Mouse (Mus musculus) intestine, embryonic 16.5 days (tissue): ENCODE measurements at regions not wholly inside any gene's neighbourhood (a gene's known extent, or its start where the extent isn't known, plus 50 kb on each side); places are given as distances from the start of the nearest gene placed in this dataset.

ENCODE experiments used
- ATAC-seq: fragments of 200-750 bp; cut with Nextera tagmentation; 2 replicates; pipeline ENCODE4 v1.8.0; 2017; ENCODE audit warnings: moderate TSS enrichment, moderate library complexity
- H3K27ac ChIP-seq: fragments of 300-500 bp; sonication (generic); 2 replicates; pipeline ENCODE4 v1.5.1; 2014; ENCODE audit warnings: mild to moderate bottlenecking, low read length
- H3K27me3 ChIP-seq: fragments of 300-500 bp; sonication (generic); replicated peaks from 2 replicates; pipeline ENCODE4 v1.6.1; 2014; ENCODE audit warnings: low read length, control low read depth, mixed read lengths; ENCODE audit not compliant: control insufficient read depth, insufficient read depth
- H3K36me3 ChIP-seq: fragments of 300-500 bp; sonication (generic); 2 replicates; pipeline ENCODE4 v1.6.1; 2014; ENCODE audit warnings: low read length, control low read depth; ENCODE audit not compliant: control insufficient read depth, insufficient read depth
- H3K4me1 ChIP-seq: fragments of 300-500 bp; sonication (generic); 2 replicates; pipeline ENCODE4 v1.6.1; 2014; ENCODE audit warnings: low read length, control low read depth, mixed read lengths; ENCODE audit not compliant: control insufficient read depth, insufficient read depth
- H3K4me2 ChIP-seq: fragments of 300-500 bp; sonication (generic); 2 replicates; pipeline ENCODE4 v1.6.1; 2014; ENCODE audit warnings: low read depth, low read length, control low read depth
- H3K4me3 ChIP-seq: fragments of 300-500 bp; sonication (generic); 2 replicates; pipeline ENCODE4 v1.5.1; 2014; ENCODE audit warnings: mild to moderate bottlenecking, low read length
- H3K9ac ChIP-seq: fragments of 300-500 bp; sonication (generic); 2 replicates; pipeline ENCODE4 v1.6.1; 2014; ENCODE audit warnings: low read depth, low read length
- H3K9me3 ChIP-seq: fragments of 300-500 bp; sonication (generic); 2 replicates; pipeline ENCODE4 v1.6.1; 2016; ENCODE audit warnings: low read length, control low read depth; ENCODE audit not compliant: control insufficient read depth
- WGBS: fragments of 180-500 bp; shearing (Covaris S2); extraction: QIAGEN DNeasy Blood & Tissue Kit; methylation state at CpG from one replicate; pipeline ENCODE4 v1.1.7; 2014; 5-methylcytosine and 5-hydroxymethylcytosine counted together

DNA sequence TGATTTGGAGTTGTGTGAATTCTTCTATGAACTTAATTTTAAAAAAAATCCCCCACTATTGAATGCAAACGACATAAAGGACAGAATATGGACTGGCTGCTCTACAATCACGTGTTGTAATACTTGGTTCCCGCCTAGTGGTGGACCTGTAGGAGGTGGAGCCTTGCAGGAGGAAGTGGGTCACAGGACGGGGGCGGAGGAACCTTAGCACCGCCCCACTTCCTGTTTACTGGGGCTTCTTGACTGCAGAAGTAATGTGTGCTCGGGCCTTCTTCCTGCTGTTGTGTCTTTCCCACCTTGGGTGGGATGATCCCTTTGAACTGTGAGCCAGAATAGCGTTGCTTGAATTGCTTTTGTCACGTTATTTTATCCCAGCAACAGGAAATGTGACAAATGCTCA lies 52.2 kb upstream of the Tmem108 start:
- Histone ChIP-seq H3K4me3 (no peak overlapping the region), H3K9ac (no peak overlapping the region), H3K9me3 (no peaks in the 10 kb centered on the region), H3K27ac (no peak overlapping the region), H3K4me2 (no peak overlapping the region), H3K4me1 (no peaks in the 10 kb centered on the region), H3K27me3 (no peaks in the 10 kb centered on the region), H3K36me3 (no peaks in the 10 kb centered on the region)
- ATAC-seq, result no peak
- WGBS, result 85% methylated on average over 9 of the region's 9 CpGs

- Histone ChIP-seq H3K27ac (no peak overlapping the region), H3K9ac (no peak overlapping the region), H3K4me1 (no peaks in the 10 kb centered on the region), H3K4me3 (no peak overlapping the region), H3K36me3 (no peaks in the 10 kb centered on the region), H3K27me3 (no peaks in the 10 kb centered on the region), H3K9me3 (no peaks in the 10 kb centered on the region), H3K4me2 (no peak overlapping the region)
- 83% methylated on average over 2 of the region's 2 CpGs for WGBS
- no peak for ATAC-seq
Observed at GRCm38 (mm10) chr9:103818998-103819397, 57.4 kb upstream of the Tmem108 start.

DNA sequence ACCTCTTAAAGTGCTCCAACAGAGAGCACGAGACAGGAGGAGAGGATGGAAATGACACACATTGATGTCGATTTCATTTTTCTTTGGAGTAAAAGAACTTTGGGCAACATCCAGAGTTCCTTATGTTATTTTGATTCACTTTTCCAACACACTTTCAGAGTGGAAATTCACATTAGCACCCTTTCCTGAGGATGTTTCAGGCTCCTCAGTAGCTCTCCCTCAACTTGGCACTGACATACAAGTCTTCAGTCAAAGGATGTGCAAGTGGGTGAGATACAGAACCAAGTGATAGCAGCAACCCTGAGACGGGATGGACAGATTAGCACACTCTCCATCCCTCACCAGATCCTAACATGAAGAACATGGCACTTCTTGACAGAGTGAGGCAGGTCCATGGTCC lies 60.0 kb upstream of the Tmem108 start:
- no peak overlapping the region for H3K9ac ChIP-seq
- no peak overlapping the region for H3K4me3 ChIP-seq
- H3K9me3 ChIP-seq, result no peaks in the 10 kb centered on the region
- H3K27ac ChIP-seq, result no peak overlapping the region
- no peaks in the 10 kb centered on the region for H3K27me3 ChIP-seq
- ATAC-seq, result no peak
- WGBS, result 82% methylated on average over 3 of the region's 3 CpGs
- H3K4me2 ChIP-seq, result no peak overlapping the region
- H3K4me1 ChIP-seq, result no peaks in the 10 kb centered on the region
- no peaks in the 10 kb centered on the region for H3K36me3 ChIP-seq

DNA sequence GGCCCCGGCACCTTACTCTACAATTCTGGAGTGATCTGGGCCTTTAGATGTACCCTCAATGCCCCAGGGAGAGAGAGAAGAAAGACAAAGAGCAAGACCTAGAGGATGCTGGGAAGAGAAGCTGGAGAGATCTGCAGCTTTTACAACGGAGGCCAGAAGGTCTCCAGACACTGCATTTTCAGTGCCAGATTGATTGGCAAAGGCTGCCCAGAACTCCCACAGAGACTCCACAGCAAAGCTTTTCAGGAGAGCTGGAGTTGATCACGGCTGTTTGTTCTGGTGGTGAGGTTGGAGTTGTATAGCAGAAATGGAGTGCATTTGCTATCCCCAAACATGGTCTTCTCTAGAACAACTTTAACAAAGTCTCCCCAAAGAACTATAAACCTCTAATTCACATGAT lies 61.9 kb upstream of the Tmem108 start:
- no peak for ATAC-seq

DNA sequence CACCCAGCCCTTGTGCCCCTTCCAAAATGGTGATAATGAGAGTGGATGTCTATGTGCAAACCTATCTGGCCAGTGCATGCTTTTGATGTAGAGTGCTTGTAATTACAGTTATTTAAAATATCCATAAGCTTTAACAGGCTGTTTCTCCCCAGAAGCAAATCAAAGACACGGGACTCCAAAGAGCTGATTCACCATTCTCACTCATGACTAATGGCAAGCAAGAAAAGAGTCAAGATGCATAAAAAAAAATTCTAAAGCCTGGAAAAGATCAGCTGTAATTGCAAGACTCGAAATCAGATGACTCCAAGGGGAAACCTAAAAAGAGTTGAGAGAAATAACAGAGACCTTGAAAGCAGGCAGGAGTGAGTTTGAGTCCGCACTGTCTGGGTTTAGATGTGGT lies 79.6 kb upstream of the Tmem108 start:
- no peak for ATAC-seq
- H3K4me3 ChIP-seq, result no peak overlapping the region
- no peak overlapping the region for H3K9ac ChIP-seq
- WGBS, result 76% methylated on average over 3 of the region's 3 CpGs
- no peak overlapping the region for H3K4me2 ChIP-seq
- no peaks in the 10 kb centered on the region for H3K36me3 ChIP-seq
- H3K4me1 ChIP-seq, result no peaks in the 10 kb centered on the region
- no peaks in the 10 kb centered on the region for H3K27me3 ChIP-seq
- no peaks in the 10 kb centered on the region for H3K9me3 ChIP-seq
- H3K27ac ChIP-seq, result no peak overlapping the region

More for the DNA sequence above, 61.9 kb upstream of the Tmem108 start:
- Histone ChIP-seq H3K9ac (no peak overlapping the region), H3K4me1 (no peaks in the 10 kb centered on the region), H3K27me3 (no peaks in the 10 kb centered on the region), H3K4me2 (no peak overlapping the region), H3K27ac (no peak overlapping the region), H3K4me3 (no peak overlapping the region), H3K9me3 (no peaks in the 10 kb centered on the region), H3K36me3 (no peaks in the 10 kb centered on the region)
- WGBS, result 61% methylated on average over 3 of the region's 3 CpGs

DNA sequence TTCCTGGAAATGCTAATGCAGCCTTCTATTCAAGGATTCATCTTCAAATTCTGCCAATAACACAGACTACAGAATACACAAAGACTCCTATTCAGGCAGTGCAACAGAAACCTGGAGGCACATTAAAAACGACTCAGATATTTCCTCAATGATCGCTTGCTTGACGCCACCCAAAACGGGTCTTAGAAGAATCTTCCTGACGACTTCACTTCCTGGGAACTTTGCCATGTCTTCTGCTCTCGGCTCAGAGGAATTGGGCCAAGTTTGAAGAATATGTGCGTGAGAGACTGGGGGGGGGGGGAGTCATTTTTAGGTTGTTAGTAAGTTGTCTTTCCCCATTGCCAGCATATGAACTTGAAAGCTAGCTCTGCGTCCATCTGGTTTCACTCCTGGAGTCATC lies 82.2 kb upstream of the Tmem108 start:
- no peak overlapping the region for H3K9ac ChIP-seq
- H3K9me3 ChIP-seq, result no peaks in the 10 kb centered on the region
- no peak for ATAC-seq
- H3K27me3 ChIP-seq, result no peaks in the 10 kb centered on the region
- no peak overlapping the region for H3K27ac ChIP-seq
- no peak overlapping the region for H3K4me3 ChIP-seq
- 69% methylated on average over 8 of the region's 8 CpGs for WGBS
- H3K36me3 ChIP-seq, result no peaks in the 10 kb centered on the region
- H3K4me1 ChIP-seq, result no peaks in the 10 kb centered on the region
- no peak overlapping the region for H3K4me2 ChIP-seq

- ATAC-seq, result no peak
- WGBS, result 69% methylated on average over 6 of the region's 6 CpGs
- Histone ChIP-seq H3K36me3 (no peaks in the 10 kb centered on the region), H3K4me1 (no peaks in the 10 kb centered on the region), H3K27me3 (no peaks in the 10 kb centered on the region), H3K27ac (no peak overlapping the region), H3K4me2 (no peak overlapping the region), H3K9ac (no peak overlapping the region), H3K4me3 (no peak overlapping the region), H3K9me3 (no peaks in the 10 kb centered on the region)
Observed at GRCm38 (mm10) chr9:103845916-103846457, 84.3 kb upstream of the Tmem108 start.

DNA sequence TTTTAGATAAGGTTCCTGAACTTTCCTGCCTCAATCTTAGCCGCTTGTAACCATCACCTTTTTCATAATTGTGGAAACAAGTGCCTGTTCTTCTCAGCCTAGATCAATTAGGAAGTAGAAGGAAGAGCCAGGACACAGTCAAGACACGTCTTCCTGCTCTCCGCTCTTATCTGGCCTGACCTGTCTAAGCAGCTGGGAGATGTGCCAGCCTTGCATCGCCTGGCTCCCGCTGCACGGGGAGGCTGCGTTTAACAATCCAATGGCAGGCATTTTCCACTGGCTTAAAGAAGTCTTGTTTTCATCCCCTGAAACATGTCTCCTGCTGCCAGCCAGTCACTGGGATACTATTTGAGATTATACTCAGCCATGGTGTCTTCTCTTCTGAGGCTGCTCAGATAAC lies 86.3 kb upstream of the Tmem108 start:
- Histone ChIP-seq H3K9me3 (no peaks in the 10 kb centered on the region), H3K9ac (no peak overlapping the region), H3K4me1 (no peaks in the 10 kb centered on the region), H3K27me3 (no peaks in the 10 kb centered on the region), H3K4me3 (no peak overlapping the region), H3K36me3 (no peaks in the 10 kb centered on the region), H3K4me2 (no peak overlapping the region), H3K27ac (no peak overlapping the region)
- WGBS, result 56% methylated on average over 7 of the region's 7 CpGs
- ATAC-seq, result no peak

- Histone ChIP-seq H3K36me3 (no peaks in the 10 kb centered on the region), H3K4me2 (no peak overlapping the region), H3K27ac (no peak overlapping the region), H3K4me1 (no peaks in the 10 kb centered on the region), H3K4me3 (no peak overlapping the region), H3K9ac (no peak overlapping the region), H3K27me3 (no peaks in the 10 kb centered on the region), H3K9me3 (no peaks in the 10 kb centered on the region; the same call in 1 of the 2 replicates)
- 81% methylated on average over 3 of the region's 3 CpGs for WGBS
- no peak for ATAC-seq
Observed at GRCm38 (mm10) chr9:103849079-103849478, 87.4 kb upstream of the Tmem108 start.

DNA sequence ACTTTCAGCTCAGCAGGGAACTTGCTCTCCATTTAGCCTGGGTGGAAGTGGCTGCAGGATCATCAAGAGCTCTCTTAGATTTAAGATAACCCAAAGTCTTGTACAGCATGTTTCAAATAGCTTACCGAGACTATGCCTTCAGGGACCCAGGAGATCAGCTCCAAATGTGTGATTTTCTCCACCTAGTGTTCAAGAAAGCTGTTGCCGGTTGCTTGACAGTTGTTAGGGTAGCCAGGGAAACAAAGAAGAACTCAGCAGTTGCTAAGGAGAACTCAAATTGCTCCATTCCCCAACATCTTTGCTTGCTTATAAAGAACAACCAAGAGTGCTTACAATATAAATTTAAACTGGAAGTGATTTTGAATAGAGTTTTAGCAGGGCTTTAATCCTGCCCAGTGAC lies 91.1 kb upstream of the Tmem108 start:
- no peak for ATAC-seq
- no peak overlapping the region for H3K9ac ChIP-seq
- no peaks in the 10 kb centered on the region for H3K36me3 ChIP-seq
- H3K27me3 ChIP-seq, result no peaks in the 10 kb centered on the region
- H3K4me2 ChIP-seq, result no peak overlapping the region
- H3K9me3 ChIP-seq, result no peaks in the 10 kb centered on the region; the same call in 1 of the 2 replicates
- WGBS, result 70% methylated on average over 2 of the region's 2 CpGs
- no peaks in the 10 kb centered on the region for H3K4me1 ChIP-seq
- no peak overlapping the region for H3K4me3 ChIP-seq
- H3K27ac ChIP-seq, result no peak overlapping the region
